Mouse (Mus musculus) cerebellum, adult (tissue): ENCODE results near the gene Efna2.
"Not testable (repeated sequence)": the region's sequence is repeated elsewhere in the genome, so short reads cannot be mapped to it uniquely, and the experiment has no call there.

ENCODE experiments used
- ATAC-seq: cut with Nextera tagmentation; 2 replicates; pipeline ENCODE4 v1.9.2; 2017; ENCODE audit warnings: mild to moderate bottlenecking, moderate library complexity, mixed read lengths; ENCODE audit not compliant: insufficient number of reproducible peaks, low FRiP score, low TSS enrichment

The Efna2 gene

GRCm38 (mm10) chr10:80223137-80223536 is 43.9 kb downstream of the Efna2 start:
- not testable (repeated sequence) for ATAC-seq

GRCm38 (mm10) chr10:80226071-80226415 is 46.8 kb downstream of the Efna2 start:
- no peak for ATAC-seq

GRCm38 (mm10) chr10:80226416-80227165 is 47.3 kb downstream of the Efna2 start, which contains the start of gene Mum1:
Mum1 (plus strand) TSS chr10:80226434.
- ATAC-seq = peak; percentile 94

- ATAC-seq = no peak
Observed at GRCm38 (mm10) chr10:80227166-80227539, 47.9 kb downstream of the Efna2 start.

- ATAC-seq = no peak
Observed at GRCm38 (mm10) chr10:80227877-80228775, 48.8 kb downstream of the Efna2 start.

GRCm38 (mm10) chr10:80236145-80236825 is 57.0 kb downstream of the Efna2 start:
- no peak for ATAC-seq

- no peak for ATAC-seq
Observed at GRCm38 (mm10) chr10:80237020-80237419, 57.7 kb downstream of the Efna2 start.

GRCm38 (mm10) chr10:80238306-80238705 is 59.0 kb downstream of the Efna2 start:
- no peak for ATAC-seq
